23 mouse cellular contexts compared by ENCODE assay signal in the genomic region with DNA sequence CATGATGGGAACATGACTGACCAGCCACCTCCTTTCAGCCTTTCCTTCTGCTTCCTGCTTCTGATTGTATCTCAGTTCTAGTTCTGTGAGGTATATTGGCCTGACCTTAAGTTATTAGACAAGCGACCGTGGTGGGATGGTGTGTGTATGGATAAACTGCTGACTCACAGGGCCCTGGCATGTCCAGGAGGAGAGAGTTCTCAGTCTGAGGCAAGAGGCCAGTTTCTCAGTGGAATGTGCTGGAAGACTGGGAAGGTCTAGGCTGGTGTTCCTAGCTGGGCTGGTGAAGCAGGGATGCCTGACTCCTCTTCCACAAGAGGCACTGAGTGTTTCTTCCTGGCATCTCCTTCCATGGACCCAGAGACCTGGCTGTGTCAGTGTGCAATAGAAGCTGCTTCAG. TPM values are rescaled to one million over a fixed set of nuclear protein-coding genes. Genes with fewer than 3 reads are reported as not detected.
"Had no signal": no experiment of that assay in that cellular context is flagged by ENCODE, and none has a peak within 500 bp of the region (broad histone marks: within the 10 kb centered on the region; RNA-seq: fewer than 3 reads in every experiment).

No protein-coding gene starts in this region.

- H3K27ac ChIP-seq: liver, embryonic 15.5 days; midbrain, embryonic 10.5 days; midbrain, embryonic 12.5 days; neural tube, embryonic 13.5 days; neural tube, embryonic 15.5 days; stomach, embryonic 15.5 days; stomach, postnatal 0 days had no signal

- H3K4me3 ChIP-seq: liver, embryonic 15.5 days; midbrain, embryonic 10.5 days; midbrain, embryonic 12.5 days; myocyte; neural tube, embryonic 13.5 days; neural tube, embryonic 15.5 days; stomach, embryonic 15.5 days had no signal

- DNase-seq: liver, postnatal 0 days; lung, embryonic 14.5 days; lung, postnatal 10 days; lung, postnatal 4 days; midbrain, embryonic 14.5 days; retina, postnatal 1 day; right cerebral cortex, adult 18-20 months; right cerebral cortex, postnatal 25 days; right cerebral cortex, postnatal 4 days; thymus, adult 18-20 months; thymus, postnatal 14 days; thymus, postnatal 36 days had no signal

- H3K36me3 ChIP-seq: liver, embryonic 15.5 days; midbrain, embryonic 10.5 days; midbrain, embryonic 12.5 days; neural tube, embryonic 13.5 days; neural tube, embryonic 15.5 days; stomach, embryonic 15.5 days had no signal

RNA-seq across cellular contexts. Expression of a gene that starts 4.1 kb away (rescaled TPM):
- polyA plus RNA-seq: liver, embryonic 15.5 days; liver, postnatal 0 days; lung, embryonic 14.5 days; midbrain, embryonic 14.5 days; midbrain, embryonic 16.5 days; myocyte; neural tube, embryonic 15.5 days; spleen, adult 2 months; thymus, postnatal 0 days had no signal

RNA-seq across cellular contexts. Expression of a gene that starts 10.6 kb away (rescaled TPM):
- polyA plus RNA-seq: midbrain, embryonic 14.5 days had no signal
